Mouse (Mus musculus): ENCODE data around the gene Nubpl. TPM values are rescaled to one million over a fixed set of nuclear protein-coding genes. Genes with fewer than 3 reads are reported as not detected.

Nubpl gene
- total RNA-seq, 1 experiment = 6.6 TPM

GRCm38 (mm10) chr12:52314818-52315217 is 217.3 kb downstream of the Nubpl start:
- Histone ChIP-seq H3K9ac (ENCODE audit: insufficient read depth, low read depth, low read length, poor library complexity, severe bottlenecking) (no peak overlapping the region), H3K9me3 (ENCODE audit: control insufficient read depth, insufficient read depth, low read depth, low read length) (no peaks in the 10 kb centered on the region), H3K36me3 (ENCODE audit: control insufficient read depth, insufficient read depth, low read length, poor library complexity, severe bottlenecking) (no peaks in the 10 kb centered on the region), H3K4me1 (ENCODE audit: control insufficient read depth in 2 of 2, insufficient read depth in 2 of 2, low read length in 2 of 2, poor library complexity in 1 of 2) (no peaks in the 10 kb centered on the region; a peak in 1 of 4 replicates), H3K27ac (ENCODE audit: insufficient read depth, low read depth, low read length, poor library complexity, severe bottlenecking) (no peak overlapping the region), H3K4me3 (ENCODE audit: insufficient read depth in 1 of 2, low read depth in 1 of 2, low read length in 2 of 2, poor library complexity in 1 of 2, severe bottlenecking in 1 of 2) (no peak overlapping the region)
- no peak for DNase-seq (ENCODE audit: low read depth, low spot score)
- TF ChIP-seq ZC3H11A (IDR thresholded peaks at IDR 0.05; ENCODE audit: borderline replicate concordance, low read depth, low read length) (no peak), MAFK (IDR thresholded peaks at IDR 0.05; ENCODE audit: insufficient read depth, low read depth, low read length) (no peak), CHD2 (IDR thresholded peaks at IDR 0.05; ENCODE audit: low read depth, low read length) (no peak), ZNF384 (IDR thresholded peaks at IDR 0.05; ENCODE audit: low read depth, low read length) (no peak), HCFC1 (IDR thresholded peaks at IDR 0.05; ENCODE audit: borderline replicate concordance, insufficient read depth, low read length) (no peak)
- in situ Hi-C loops (cut with MboI; ENCODE audit: low sequenced_read_pairs in 2 of 2, unreplicated experiment in 2 of 2) = no loop called here

GRCm38 (mm10) chr12:52317635-52318034 is 220.1 kb downstream of the Nubpl start:
- Histone ChIP-seq H3K4me1 (ENCODE audit: control insufficient read depth in 2 of 2, insufficient read depth in 2 of 2, low read length in 2 of 2, poor library complexity in 1 of 2) (no peaks in the 10 kb centered on the region; a peak in 1 of 4 replicates), H3K36me3 (ENCODE audit: control insufficient read depth, insufficient read depth, low read length, poor library complexity, severe bottlenecking) (no peaks in the 10 kb centered on the region), H3K27ac (ENCODE audit: insufficient read depth, low read depth, low read length, poor library complexity, severe bottlenecking) (no peak overlapping the region), H3K9ac (ENCODE audit: insufficient read depth, low read depth, low read length, poor library complexity, severe bottlenecking) (no peak overlapping the region), H3K4me3 (ENCODE audit: insufficient read depth in 1 of 2, low read depth in 1 of 2, low read length in 2 of 2, poor library complexity in 1 of 2, severe bottlenecking in 1 of 2) (no peak overlapping the region), H3K9me3 (ENCODE audit: control insufficient read depth, insufficient read depth, low read depth, low read length) (no peaks in the 10 kb centered on the region)
- no peak for DNase-seq (ENCODE audit: low read depth, low spot score)
- TF ChIP-seq ZC3H11A (IDR thresholded peaks at IDR 0.05; ENCODE audit: borderline replicate concordance, low read depth, low read length) (no peak), MAFK (IDR thresholded peaks at IDR 0.05; ENCODE audit: insufficient read depth, low read depth, low read length) (no peak), HCFC1 (IDR thresholded peaks at IDR 0.05; ENCODE audit: borderline replicate concordance, insufficient read depth, low read length) (no peak), ZNF384 (IDR thresholded peaks at IDR 0.05; ENCODE audit: low read depth, low read length) (no peak), CHD2 (IDR thresholded peaks at IDR 0.05; ENCODE audit: low read depth, low read length) (no peak)
- in situ Hi-C loops (cut with MboI; ENCODE audit: low sequenced_read_pairs in 2 of 2, unreplicated experiment in 2 of 2) = no loop called here

DNA sequence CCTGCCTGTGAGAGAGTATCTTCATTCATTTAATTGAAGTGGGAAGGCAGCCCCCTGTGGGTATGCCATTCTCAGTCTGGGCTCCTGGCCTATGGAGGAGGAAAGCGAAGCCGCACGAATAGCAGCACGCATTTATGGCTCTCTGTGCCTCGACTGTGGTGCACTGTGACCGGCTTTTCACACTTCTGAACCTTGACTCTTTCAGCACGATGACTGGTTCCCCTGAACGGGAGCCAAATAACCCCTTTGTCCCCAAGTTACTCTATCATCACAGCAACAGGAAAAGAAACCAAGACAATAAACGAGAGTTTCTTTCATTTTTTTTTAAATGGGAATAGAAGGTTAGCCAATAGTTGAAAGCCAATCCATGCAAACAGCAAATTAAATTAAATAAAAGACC is 220.9 kb downstream of the Nubpl start:
- Histone ChIP-seq H3K36me3 (ENCODE audit: control insufficient read depth, insufficient read depth, low read length, poor library complexity, severe bottlenecking) (no peaks in the 10 kb centered on the region), H3K9me3 (ENCODE audit: control insufficient read depth, insufficient read depth, low read depth, low read length) (no peaks in the 10 kb centered on the region), H3K4me1 (ENCODE audit: control insufficient read depth in 2 of 2, insufficient read depth in 2 of 2, low read length in 2 of 2, poor library complexity in 1 of 2) (no peaks in the 10 kb centered on the region; a peak in 1 of 4 replicates), H3K27ac (ENCODE audit: insufficient read depth, low read depth, low read length, poor library complexity, severe bottlenecking) (no peak overlapping the region), H3K9ac (ENCODE audit: insufficient read depth, low read depth, low read length, poor library complexity, severe bottlenecking) (no peak overlapping the region), H3K4me3 (ENCODE audit: insufficient read depth in 1 of 2, low read depth in 1 of 2, low read length in 2 of 2, poor library complexity in 1 of 2, severe bottlenecking in 1 of 2) (no peak overlapping the region)
- TF ChIP-seq MAFK (IDR thresholded peaks at IDR 0.05; ENCODE audit: insufficient read depth, low read depth, low read length) (no peak), CHD2 (IDR thresholded peaks at IDR 0.05; ENCODE audit: low read depth, low read length) (no peak)
- no peak for DNase-seq (ENCODE audit: low read depth, low spot score)
- in situ Hi-C loops (cut with MboI; ENCODE audit: low sequenced_read_pairs in 2 of 2, unreplicated experiment in 2 of 2) = no loop called here

DNA sequence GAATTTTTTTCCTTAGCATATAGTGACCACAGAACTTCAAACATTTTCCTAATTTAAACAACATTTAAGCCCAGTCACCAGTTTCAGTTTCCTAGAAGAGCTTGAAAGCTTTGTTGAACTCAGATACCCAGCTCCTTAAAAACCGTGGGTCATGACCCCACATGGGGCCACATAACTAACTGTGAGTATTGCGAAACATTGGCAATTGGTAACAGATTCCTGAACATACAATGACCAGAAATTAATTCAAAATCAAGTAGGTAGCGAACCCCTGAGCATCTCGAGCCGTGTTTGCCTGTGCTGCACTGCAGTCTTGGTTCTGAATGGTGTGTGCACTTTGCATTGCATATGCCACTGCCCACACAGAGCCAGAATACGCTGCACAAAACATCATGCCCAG is 221.6 kb downstream of the Nubpl start:
- in situ Hi-C loops (cut with MboI; ENCODE audit: low sequenced_read_pairs in 2 of 2, unreplicated experiment in 2 of 2) = no loop called here
- TF ChIP-seq ZNF384 (IDR thresholded peaks at IDR 0.05; ENCODE audit: low read depth, low read length) (no peak), MAFK (IDR thresholded peaks at IDR 0.05; ENCODE audit: insufficient read depth, low read depth, low read length) (no peak)
- Histone ChIP-seq H3K27ac (ENCODE audit: insufficient read depth, low read depth, low read length, poor library complexity, severe bottlenecking) (no peak overlapping the region), H3K36me3 (ENCODE audit: control insufficient read depth, insufficient read depth, low read length, poor library complexity, severe bottlenecking) (no peaks in the 10 kb centered on the region), H3K4me3 (ENCODE audit: insufficient read depth in 1 of 2, low read depth in 1 of 2, low read length in 2 of 2, poor library complexity in 1 of 2, severe bottlenecking in 1 of 2) (no peak overlapping the region), H3K4me1 (ENCODE audit: control insufficient read depth in 2 of 2, insufficient read depth in 2 of 2, low read length in 2 of 2, poor library complexity in 1 of 2) (no peaks in the 10 kb centered on the region; a peak in 1 of 4 replicates), H3K9me3 (ENCODE audit: control insufficient read depth, insufficient read depth, low read depth, low read length) (no peaks in the 10 kb centered on the region), H3K9ac (ENCODE audit: insufficient read depth, low read depth, low read length, poor library complexity, severe bottlenecking) (no peak overlapping the region)
- DNase-seq (ENCODE audit: low read depth, low spot score) = no peak

- Histone ChIP-seq H3K36me3 (ENCODE audit: control insufficient read depth, insufficient read depth, low read length, poor library complexity, severe bottlenecking) (no peaks in the 10 kb centered on the region), H3K27ac (ENCODE audit: insufficient read depth, low read depth, low read length, poor library complexity, severe bottlenecking) (no peak overlapping the region), H3K4me3 (ENCODE audit: insufficient read depth in 1 of 2, low read depth in 1 of 2, low read length in 2 of 2, poor library complexity in 1 of 2, severe bottlenecking in 1 of 2) (no peak overlapping the region), H3K9me3 (ENCODE audit: control insufficient read depth, insufficient read depth, low read depth, low read length) (no peaks in the 10 kb centered on the region), H3K9ac (ENCODE audit: insufficient read depth, low read depth, low read length, poor library complexity, severe bottlenecking) (no peak overlapping the region), H3K4me1 (ENCODE audit: control insufficient read depth in 2 of 2, insufficient read depth in 2 of 2, low read length in 2 of 2, poor library complexity in 1 of 2) (no peaks in the 10 kb centered on the region)
- TF ChIP-seq ZC3H11A (IDR thresholded peaks at IDR 0.05; ENCODE audit: borderline replicate concordance, low read depth, low read length) (no peak), MAFK (IDR thresholded peaks at IDR 0.05; ENCODE audit: insufficient read depth, low read depth, low read length) (no peak), ZNF384 (IDR thresholded peaks at IDR 0.05; ENCODE audit: low read depth, low read length) (no peak)
- DNase-seq (ENCODE audit: low read depth, low spot score) = no peak
- in situ Hi-C loops (cut with MboI; ENCODE audit: low sequenced_read_pairs in 2 of 2, unreplicated experiment in 2 of 2) = no loop called here
These were observed 231.0 kb downstream of the Nubpl start for GRCm38 (mm10) chr12:52328488-52328887.
